ENCODE assay signal across 15 mouse cellular contexts in genomic region chr4:8372069-8372468, GRCm38 (mm10).
DNase-seq lines count a peak whose midpoint lies in the region; ATAC-seq and TF ChIP-seq lines count a peak whose summit lies in the region.
"Had no signal": no experiment of that assay in that cellular context is flagged by ENCODE, and none has a peak within 500 bp of the region (broad histone marks: within the 10 kb centered on the region; RNA-seq: fewer than 3 reads in every experiment).

No protein-coding gene starts in this region.

- no peak overlapping the region for H3K4me3 ChIP-seq in forebrain, postnatal 0 days (ENCODE audit: low read depth, low read length)
- no peak overlapping the region for H3K4me3 ChIP-seq in forebrain, embryonic 12.5 days (replicated peaks)
- H3K4me3 ChIP-seq in limb, embryonic 11.5 days (ENCODE audit: low read depth, low read length): no peak overlapping the region
- no peak overlapping the region for H3K4me3 ChIP-seq in limb, embryonic 10.5 days
- H3K4me3 ChIP-seq: embryonic facial prominence, embryonic 12.5 days; hindbrain, embryonic 15.5 days had no signal

- peak; percentile 47 for TF ChIP-seq CTCF in forebrain, postnatal 0 days (IDR thresholded peaks at IDR 0.05; ENCODE audit: low read depth)

- H3K4me2 ChIP-seq in forebrain, postnatal 0 days (ENCODE audit: low read depth): no peak overlapping the region
- no peak overlapping the region for H3K4me2 ChIP-seq in forebrain, embryonic 12.5 days
- no peak overlapping the region for H3K4me2 ChIP-seq in limb, embryonic 11.5 days (ENCODE audit: low read depth, severe bottlenecking)
- H3K4me2 ChIP-seq: embryonic facial prominence, embryonic 12.5 days; hindbrain, embryonic 15.5 days had no signal

- ATAC-seq in forebrain, postnatal 0 days: no peak
- no peak for ATAC-seq in forebrain, embryonic 12.5 days (ENCODE audit: low FRiP score)
- ATAC-seq in limb, embryonic 11.5 days (ENCODE audit: insufficient number of reproducible peaks, low FRiP score, low TSS enrichment, low read depth): no peak
- ATAC-seq: forebrain, embryonic 16.5 days had no signal

- no peak overlapping the region for H3K9ac ChIP-seq in forebrain, postnatal 0 days
- no peak overlapping the region for H3K9ac ChIP-seq in forebrain, embryonic 12.5 days
- no peak overlapping the region for H3K9ac ChIP-seq in limb, embryonic 11.5 days (ENCODE audit: low read length)
- H3K9ac ChIP-seq: embryonic facial prominence, embryonic 12.5 days; hindbrain, embryonic 15.5 days had no signal

- H3K4me1 ChIP-seq in forebrain, postnatal 0 days (ENCODE audit: insufficient read depth): no peaks in the 10 kb centered on the region
- H3K4me1 ChIP-seq in forebrain, embryonic 12.5 days: no peaks in the 10 kb centered on the region
- no peaks in the 10 kb centered on the region for H3K4me1 ChIP-seq in limb, embryonic 11.5 days (ENCODE audit: control insufficient read depth, insufficient read depth, low read length)
- H3K4me1 ChIP-seq in limb, embryonic 10.5 days: no peaks in the 10 kb centered on the region
- H3K4me1 ChIP-seq: embryonic facial prominence, embryonic 12.5 days; hindbrain, embryonic 15.5 days had no signal

- 65% methylated on average over 3 of the region's 3 CpGs for WGBS in forebrain, postnatal 0 days
- 65% methylated on average over 3 of the region's 3 CpGs for WGBS in forebrain, embryonic 12.5 days
- WGBS in limb, embryonic 11.5 days: 66% methylated on average over 3 of the region's 3 CpGs
- 70% methylated on average over 3 of the region's 3 CpGs for WGBS in limb, embryonic 10.5 days

- H3K9me3 ChIP-seq in forebrain, postnatal 0 days (ENCODE audit: low read length): no peaks in the 10 kb centered on the region
- no peaks in the 10 kb centered on the region for H3K9me3 ChIP-seq in forebrain, embryonic 12.5 days
- no peaks in the 10 kb centered on the region for H3K9me3 ChIP-seq in limb, embryonic 11.5 days (ENCODE audit: control insufficient read depth, low read length)
- H3K9me3 ChIP-seq in limb, embryonic 10.5 days (replicated peaks): no peaks in the 10 kb centered on the region
- H3K9me3 ChIP-seq: embryonic facial prominence, embryonic 12.5 days; hindbrain, embryonic 15.5 days had no signal

- H3K27ac ChIP-seq in forebrain, postnatal 0 days (ENCODE audit: low read depth, low read length): no peak overlapping the region
- no peak overlapping the region for H3K27ac ChIP-seq in forebrain, embryonic 12.5 days
- H3K27ac ChIP-seq in limb, embryonic 11.5 days (replicated peaks; ENCODE audit: low read depth, low read length): no peak overlapping the region
- H3K27ac ChIP-seq in limb, embryonic 10.5 days: no peak overlapping the region
- H3K27ac ChIP-seq: embryonic facial prominence, embryonic 12.5 days; hindbrain, embryonic 15.5 days had no signal

- no peaks in the 10 kb centered on the region for H3K36me3 ChIP-seq in forebrain, postnatal 0 days (ENCODE audit: insufficient read depth)
- no peaks in the 10 kb centered on the region for H3K36me3 ChIP-seq in forebrain, embryonic 12.5 days (replicated peaks)
- H3K36me3 ChIP-seq in limb, embryonic 11.5 days (ENCODE audit: control insufficient read depth, insufficient read depth, low read length): no peaks in the 10 kb centered on the region
- no peaks in the 10 kb centered on the region for H3K36me3 ChIP-seq in limb, embryonic 10.5 days
- H3K36me3 ChIP-seq: embryonic facial prominence, embryonic 12.5 days; hindbrain, embryonic 15.5 days had no signal

- no peaks in the 10 kb centered on the region for H3K27me3 ChIP-seq in forebrain, postnatal 0 days (ENCODE audit: insufficient read depth, low read length)
- H3K27me3 ChIP-seq in forebrain, embryonic 12.5 days: no peaks in the 10 kb centered on the region
- H3K27me3 ChIP-seq in limb, embryonic 11.5 days (ENCODE audit: control insufficient read depth, insufficient read depth, low read length): no peaks in the 10 kb centered on the region
- H3K27me3 ChIP-seq in limb, embryonic 10.5 days (ENCODE audit: low read depth, poor library complexity, severe bottlenecking): no peaks in the 10 kb centered on the region
- H3K27me3 ChIP-seq: embryonic facial prominence, embryonic 12.5 days; hindbrain, embryonic 15.5 days had no signal

- DNase-seq in forebrain, postnatal 0 days: no peak
- DNase-seq in limb, embryonic 11.5 days (ENCODE audit: low spot score): peak; percentile 22
- DNase-seq in limb, embryonic 10.5 days (ENCODE audit: low spot score): no peak
- DNase-seq in A20 (ENCODE audit: low read depth, low spot score) (peak; percentile 36), adipocyte (ENCODE audit: low spot score) (peak; percentile 19)
- DNase-seq in testis, postnatal 14 days (ENCODE audit: low spot score): no peak
- DNase-seq in spleen, postnatal 4 days (ENCODE audit: low spot score in 2 of 2): no peak
- DNase-seq: heart, adult 18-20 months; lung, postnatal 10 days; spleen, adult 18-20 months; thymus, postnatal 36 days had no signal

Comparison
In these comparisons a context has a peak if more than half of its experiments do, and no peak if none do; other contexts are left out.
1. DNase-seq: peak in limb, embryonic 11.5 days (single experiment), A20 (single experiment) and adipocyte (single experiment); none in forebrain, postnatal 0 days (single experiment), limb, embryonic 10.5 days (single experiment), testis, postnatal 14 days (single experiment) and spleen, postnatal 4 days (0 of 2).